Mouse (Mus musculus) lung, postnatal 0 days (tissue): ENCODE measurements around the gene Kif1c.
"Not testable (repeated sequence)": the region's sequence is repeated elsewhere in the genome, so short reads cannot be mapped to it uniquely, and the experiment has no call there.

Experiments
- CTCF ChIP-seq: IDR thresholded peaks from 2 replicates; pipeline ENCODE4 v1.5.1; 2016; ENCODE audit warnings: antibody characterized with exemption, mild to moderate bottlenecking
- EP300 ChIP-seq: IDR thresholded peaks from 2 replicates; pipeline ENCODE4 v1.6.1; 2016; ENCODE audit warnings: antibody characterized with exemption, mild to moderate bottlenecking, control low read depth

DNA sequence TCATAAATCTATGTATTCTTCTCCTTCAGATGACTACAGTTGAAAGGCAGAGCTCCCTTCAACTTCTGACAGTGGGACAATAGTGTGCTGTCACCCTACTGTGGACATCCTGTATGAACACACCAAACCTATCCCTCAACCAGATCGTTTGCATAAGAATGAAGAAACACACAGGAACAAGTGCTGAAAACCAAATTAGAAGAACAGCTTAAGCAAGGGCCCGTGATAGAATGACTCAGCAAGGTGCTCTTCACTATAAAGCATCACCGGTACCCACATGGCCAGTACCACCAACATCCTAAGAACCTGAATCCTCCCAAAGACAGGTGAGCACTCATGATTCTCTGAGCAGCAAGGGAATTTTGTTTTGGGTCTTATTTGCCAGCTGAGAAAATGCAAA, 60.1 kb downstream of the Kif1c start:
- not testable (repeated sequence) for TF ChIP-seq CTCF, EP300
